Mouse (Mus musculus): ENCODE results near the gene 2200002D01Rik.
"Not testable (repeated sequence)": the region's sequence is repeated elsewhere in the genome, so short reads cannot be mapped to it uniquely, and the experiment has no call there.

The 2200002D01Rik gene

DNA sequence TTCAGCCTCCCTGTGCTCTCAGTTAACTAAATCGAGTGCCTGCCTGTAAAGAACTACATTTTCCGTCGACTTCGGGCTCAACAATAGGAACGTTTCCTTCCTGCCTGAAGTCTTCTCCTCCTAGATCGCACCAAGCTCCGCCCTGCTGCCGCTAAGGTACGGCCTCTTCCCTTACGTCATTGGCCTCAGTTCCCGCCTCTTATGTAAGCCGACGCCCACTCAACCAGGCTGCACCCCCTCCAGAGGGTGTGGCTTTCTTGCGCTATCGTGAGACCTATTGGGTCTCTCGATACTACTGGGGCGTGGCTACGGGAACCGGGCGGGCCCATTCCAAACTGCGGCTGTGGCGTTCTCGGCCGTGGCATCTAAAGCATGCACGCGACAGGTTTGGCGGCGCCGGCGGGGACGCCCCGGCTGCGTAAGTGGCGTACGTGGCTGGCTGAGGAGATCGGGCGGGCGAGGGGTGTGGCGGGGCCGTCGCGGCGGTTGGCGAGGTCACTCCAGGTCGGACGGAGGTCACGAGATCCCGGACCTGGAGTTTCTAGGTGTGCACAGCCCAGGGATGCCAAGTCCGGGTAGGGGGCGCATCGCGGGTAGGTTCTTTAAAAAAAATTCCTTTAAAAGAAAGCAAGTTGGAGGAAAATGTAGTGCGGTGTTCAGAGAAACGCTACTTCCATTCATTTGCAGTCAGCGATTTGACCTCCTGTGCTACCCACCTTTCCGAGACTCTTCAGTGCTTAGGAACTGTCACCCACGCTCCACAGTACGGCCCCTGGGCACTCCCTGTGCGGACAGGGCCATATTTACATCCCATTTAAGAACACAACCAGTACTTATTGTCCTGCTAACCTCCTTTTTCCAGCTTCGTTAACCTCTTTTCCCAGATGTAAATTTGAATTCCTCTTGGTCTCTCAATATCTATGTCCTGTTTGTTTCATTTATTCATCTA is 10.0 kb downstream of the 2200002D01Rik start, which contains the start of gene Yif1b:
Gene Yif1b, plus strand, starts transcription at position 311 of the 949 bp plus-strand sequence.
- DNase-seq (ENCODE audit: low read depth, low spot score), result peak; percentile 97

DNA sequence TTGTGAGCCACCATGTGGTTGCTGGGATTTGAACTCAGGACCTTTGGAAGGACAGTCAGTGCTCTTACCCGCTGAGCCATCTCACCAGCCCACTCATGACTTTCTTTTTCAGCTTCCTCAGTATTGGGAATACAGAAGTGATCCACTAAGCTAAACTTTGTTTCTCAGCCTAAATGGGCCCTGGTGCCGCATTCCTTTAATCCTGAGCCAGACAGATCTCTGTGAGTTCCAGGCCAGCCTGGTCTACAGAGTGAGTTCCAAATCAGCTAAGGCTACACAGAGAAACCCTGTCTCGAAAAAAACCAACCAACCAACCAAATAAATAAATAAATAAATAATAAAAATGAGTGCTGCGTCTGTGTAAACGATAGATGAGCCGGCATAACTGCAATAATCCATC is 10.7 kb downstream of the 2200002D01Rik start:
- DNase-seq (ENCODE audit: low read depth, low spot score), result not testable (repeated sequence)

DNA sequence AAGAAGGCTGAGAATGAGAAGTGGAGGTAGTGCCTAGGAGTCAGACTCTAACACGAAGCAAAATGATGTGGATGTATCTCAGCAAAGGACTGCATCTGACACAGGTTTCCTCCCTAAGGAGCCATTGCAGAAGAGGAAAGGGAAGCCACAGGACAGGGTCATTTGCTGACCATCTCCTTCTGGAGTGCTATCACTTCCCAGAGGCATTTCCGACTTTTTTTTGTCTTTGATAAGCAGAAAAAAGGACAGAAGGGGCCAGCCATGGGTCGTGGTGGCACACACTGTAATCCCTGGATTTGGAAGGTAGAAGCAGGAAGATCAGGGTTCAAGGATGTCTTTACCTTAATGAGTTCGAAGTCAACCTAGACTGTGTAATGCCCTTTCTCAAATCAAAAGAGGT is 11.7 kb downstream of the 2200002D01Rik start:
- no peak for DNase-seq (ENCODE audit: low read depth, low spot score)

DNA sequence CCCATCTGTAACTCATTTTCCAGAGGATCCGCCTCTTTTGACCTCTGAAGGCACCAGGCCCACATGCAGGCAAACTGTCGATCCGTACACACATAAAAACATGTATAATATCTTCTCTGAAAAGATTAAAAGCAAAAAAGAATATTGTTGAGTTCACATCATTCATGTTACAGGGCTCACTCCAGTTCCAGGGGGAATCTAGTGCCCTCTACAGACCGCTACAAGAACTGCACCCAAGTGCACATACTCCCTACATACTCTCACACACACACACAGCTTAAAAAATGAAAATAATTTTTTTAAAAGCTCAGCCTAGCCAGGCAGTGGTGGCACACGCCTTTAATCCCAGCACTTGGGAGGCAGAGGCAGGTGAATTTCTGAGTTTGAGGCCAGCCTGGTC is 13.6 kb downstream of the 2200002D01Rik start:
- no peak for DNase-seq (ENCODE audit: low read depth, low spot score)

DNA sequence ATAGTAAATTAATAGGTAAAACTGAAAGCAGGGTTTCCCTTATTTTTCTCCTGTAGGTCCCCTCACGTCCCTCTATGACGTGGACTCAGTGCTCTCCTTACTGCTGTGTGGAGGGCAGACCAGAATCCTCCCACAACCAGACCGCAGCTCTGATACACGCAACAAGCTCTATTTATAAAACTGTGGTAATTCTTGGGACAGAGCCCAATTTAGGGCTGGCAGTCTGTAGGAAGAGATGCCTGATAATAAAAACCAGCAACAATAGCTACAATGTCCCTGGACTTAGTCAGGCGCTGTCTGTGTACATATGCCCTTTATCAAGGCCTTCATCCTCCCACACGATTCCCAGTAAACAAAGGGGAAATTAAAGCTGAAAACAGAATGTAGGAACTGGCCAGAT is 14.5 kb downstream of the 2200002D01Rik start:
- no peak for DNase-seq (ENCODE audit: low read depth, low spot score)

DNA sequence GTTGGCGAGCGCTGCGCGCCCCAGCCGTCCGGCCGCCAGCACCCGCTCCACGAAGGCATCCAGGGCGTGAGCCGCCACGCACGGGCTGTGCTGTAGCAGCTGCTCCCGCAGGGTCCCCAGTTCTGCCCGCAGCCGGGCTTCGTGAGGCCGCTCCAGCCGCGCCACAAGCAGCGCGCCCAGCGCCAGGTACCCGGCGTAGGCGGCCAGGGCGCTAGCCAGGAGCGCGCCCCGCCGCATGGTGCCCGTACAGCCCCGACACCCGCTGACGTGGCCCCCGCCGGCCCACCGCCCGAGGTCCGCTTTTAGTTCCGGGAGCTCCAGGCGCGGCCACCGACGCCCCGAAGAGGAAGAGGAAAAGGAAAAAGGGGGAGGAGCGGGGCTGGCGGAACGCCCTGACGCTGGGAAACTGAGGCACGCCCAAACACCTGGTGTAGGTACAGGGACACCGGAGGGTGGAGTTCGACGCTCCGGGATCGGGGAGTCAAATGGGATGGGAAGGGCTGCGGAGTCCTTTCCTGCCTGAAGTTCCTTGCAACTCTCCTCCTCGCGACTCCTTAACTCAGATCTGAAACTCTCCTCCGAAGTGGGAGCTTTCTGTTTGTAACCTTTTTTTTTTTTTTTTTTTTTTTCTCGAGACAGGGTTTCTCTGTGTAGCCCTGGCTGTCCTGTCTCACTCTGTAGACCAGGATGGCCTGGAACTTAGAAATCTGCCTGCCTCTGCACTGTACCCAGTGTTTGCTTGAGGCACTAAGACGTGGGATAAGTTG is 15.8 kb downstream of the 2200002D01Rik start, which contains the start of gene Kcnk6:
Gene Kcnk6, minus strand, starts transcription at position 269 of the 767 bp plus-strand sequence.
- DNase-seq (ENCODE audit: low read depth, low spot score), result no peak

DNA sequence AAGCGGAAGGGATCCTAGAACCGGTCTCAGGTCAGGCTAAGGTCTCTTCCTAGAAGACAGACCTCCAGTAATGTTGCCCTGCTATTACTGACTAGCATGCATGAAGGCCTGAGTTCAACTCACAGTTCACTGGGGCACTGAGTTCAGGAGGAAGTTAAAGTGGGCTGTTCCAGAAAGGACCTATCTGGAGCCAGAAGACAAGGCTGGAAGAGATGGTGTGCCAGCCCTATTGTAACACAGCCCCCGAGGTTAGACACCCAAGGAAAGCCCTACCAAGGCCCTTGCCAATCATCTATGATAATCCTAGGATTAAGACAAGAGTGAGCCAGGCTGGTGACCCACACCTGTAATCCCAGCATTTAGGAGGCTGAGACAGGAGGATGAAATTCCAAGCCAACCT is 16.7 kb downstream of the 2200002D01Rik start:
- no peak for DNase-seq (ENCODE audit: low read depth, low spot score)

DNA sequence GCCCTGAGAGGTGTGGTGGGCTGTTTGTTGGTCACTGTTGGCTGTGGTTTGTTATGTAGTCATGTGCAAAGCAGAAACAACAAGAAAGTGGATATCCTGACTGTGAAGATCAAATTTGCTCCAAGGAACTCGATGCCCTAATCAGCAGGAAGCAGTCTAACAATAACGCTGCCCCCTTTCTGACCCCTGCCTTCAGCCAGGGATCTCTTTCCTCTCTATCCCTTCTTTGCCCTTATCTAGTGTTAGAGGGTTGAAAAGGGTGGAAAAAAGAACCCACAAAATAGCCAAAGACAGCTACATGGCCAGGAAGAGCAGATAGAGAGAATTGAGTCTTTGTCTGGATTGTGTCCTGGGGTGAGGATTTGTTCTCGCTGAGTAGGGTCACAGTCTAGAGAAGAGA is 17.7 kb downstream of the 2200002D01Rik start:
- no peak for DNase-seq (ENCODE audit: low read depth, low spot score)

DNA sequence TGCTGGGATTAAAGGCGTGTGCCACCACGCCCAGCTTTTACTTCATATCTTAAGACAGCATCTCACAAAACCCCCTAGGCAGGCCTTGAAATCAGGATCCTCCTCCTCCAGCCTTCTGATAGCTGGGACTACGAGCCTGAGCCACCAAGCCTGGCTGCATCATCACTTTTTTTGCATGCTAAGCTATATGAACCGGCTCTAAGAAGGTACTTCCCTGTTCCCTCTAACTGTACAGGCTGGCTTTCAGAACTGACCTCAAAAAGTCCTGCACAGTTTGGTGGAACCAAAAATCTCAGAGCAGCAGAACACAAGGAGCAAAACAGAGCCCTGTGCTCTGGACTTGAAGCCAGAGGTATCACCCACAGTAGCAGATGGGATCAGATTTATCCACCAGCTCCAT is 20.1 kb downstream of the 2200002D01Rik start:
- DNase-seq (ENCODE audit: low read depth, low spot score), result no peak

DNA sequence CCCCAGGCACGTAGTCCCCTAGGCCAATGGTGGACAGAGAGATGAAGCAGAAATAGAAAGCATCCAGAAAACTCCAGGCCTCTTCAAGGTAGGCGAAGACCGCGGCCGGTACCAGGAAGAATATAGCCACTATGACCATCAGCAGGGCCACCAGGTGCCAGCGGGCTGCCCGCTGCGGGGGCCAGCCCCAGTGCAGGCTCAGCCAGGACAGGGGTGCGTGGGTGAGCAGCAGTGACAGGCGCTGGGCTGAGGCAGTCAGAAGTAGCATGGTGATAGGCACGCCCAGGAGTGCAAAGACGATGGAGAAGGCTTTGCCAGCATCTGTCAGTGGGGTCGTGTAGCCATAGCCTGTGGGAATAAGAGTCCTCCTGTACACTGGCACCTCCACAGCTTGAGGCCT is 22.7 kb downstream of the 2200002D01Rik start:
- DNase-seq (ENCODE audit: low read depth, low spot score), result no peak

DNA sequence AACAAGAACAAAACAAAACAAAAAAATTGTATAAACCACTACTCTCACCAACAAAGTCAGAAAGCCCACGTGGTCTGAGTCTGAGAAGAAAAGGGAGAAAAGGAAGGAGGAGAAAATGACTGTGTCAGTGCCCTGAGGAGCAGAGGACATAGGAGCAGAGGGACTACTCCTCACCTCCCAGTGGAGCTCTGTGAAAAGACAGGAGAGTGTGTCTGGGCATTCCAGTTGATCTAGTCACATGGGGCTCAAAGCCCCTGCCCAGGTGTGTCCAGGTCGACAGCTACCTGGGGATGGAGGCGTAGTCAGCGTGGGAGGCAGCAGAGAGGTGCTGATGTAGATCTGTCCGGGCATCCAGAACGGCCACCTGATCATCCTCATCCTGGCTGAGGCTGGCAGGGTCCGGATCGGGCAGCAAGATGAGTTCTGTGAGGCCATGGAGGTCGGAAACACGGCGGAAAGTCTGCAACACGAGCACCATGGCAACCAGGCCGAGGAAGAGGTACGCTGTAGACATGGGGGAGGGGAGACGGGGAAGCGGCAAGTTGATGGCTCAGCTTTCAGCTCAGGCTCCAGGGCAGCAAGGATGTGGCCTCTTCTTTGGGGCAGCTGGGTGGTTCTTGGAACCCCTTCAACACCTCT is 23.4 kb downstream of the 2200002D01Rik start:
- no peak for DNase-seq (ENCODE audit: low read depth, low spot score)

DNA sequence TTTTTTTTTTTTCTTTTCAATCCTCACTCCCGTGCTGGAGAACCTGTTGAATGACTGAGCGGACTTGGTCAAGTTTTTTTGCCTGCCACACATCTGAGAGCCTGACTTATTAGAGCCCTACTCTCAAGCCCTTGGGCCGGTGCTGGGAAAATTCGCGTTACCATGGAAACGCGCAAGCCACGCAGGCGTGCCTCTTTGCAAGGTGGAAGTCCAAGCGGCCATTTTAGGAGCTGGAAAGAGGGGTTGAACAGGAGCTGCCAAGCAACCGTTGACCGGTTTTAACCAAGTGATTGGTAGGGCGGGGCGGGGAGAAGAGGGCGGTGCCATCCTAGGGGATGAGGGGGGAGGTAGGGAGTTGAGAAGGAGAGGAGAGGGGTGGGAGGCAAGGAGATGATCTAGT is 33.4 kb downstream of the 2200002D01Rik start:
- no peak for DNase-seq (ENCODE audit: low read depth, low spot score)

DNA sequence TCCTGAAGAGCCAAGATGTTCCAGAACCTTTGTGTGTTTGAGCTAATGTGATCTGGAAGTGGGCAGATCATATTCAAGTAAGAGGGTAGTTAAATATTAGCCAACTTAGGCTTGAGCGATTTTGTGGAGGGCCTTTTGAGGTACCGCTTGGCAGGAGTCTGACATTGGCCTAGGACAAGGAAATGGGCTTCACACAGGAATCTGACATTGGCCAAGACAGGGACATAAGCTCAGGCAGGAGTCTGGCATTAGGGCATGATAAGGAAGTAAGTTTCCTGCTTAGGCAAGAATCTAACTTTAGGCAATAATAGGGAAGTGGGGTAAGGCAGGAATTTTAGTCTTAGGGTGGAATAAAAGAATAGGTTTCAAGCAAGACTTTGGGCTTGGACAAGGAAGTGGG is 34.0 kb downstream of the 2200002D01Rik start:
- no peak for DNase-seq (ENCODE audit: low read depth, low spot score)

DNA sequence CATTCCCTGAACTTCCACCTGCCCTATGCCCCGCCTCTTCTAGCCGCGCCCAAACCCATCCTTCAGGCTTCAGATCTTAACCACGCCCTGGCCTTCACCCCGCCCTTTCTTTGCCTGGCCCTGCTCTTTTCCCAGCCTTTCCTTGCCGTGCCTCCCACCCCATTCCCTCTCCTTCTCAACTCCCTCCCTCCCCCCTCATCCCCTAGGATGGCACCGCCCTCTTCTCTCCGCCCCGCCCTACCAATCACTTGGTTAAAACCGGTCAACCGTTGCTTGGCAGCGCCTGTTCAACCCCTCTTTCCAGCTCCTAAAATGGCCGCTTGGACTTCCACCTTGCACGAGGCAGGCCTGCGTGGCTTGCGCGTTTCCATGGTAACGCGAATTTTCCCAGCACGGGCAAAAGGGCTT is 34.6 kb downstream of the 2200002D01Rik start, which contains the start of gene Catsperg1:
Gene Catsperg1, minus strand, starts transcription at position 361 of the 408 bp plus-strand sequence.
- DNase-seq (ENCODE audit: low read depth, low spot score), result peak; percentile 95

DNA sequence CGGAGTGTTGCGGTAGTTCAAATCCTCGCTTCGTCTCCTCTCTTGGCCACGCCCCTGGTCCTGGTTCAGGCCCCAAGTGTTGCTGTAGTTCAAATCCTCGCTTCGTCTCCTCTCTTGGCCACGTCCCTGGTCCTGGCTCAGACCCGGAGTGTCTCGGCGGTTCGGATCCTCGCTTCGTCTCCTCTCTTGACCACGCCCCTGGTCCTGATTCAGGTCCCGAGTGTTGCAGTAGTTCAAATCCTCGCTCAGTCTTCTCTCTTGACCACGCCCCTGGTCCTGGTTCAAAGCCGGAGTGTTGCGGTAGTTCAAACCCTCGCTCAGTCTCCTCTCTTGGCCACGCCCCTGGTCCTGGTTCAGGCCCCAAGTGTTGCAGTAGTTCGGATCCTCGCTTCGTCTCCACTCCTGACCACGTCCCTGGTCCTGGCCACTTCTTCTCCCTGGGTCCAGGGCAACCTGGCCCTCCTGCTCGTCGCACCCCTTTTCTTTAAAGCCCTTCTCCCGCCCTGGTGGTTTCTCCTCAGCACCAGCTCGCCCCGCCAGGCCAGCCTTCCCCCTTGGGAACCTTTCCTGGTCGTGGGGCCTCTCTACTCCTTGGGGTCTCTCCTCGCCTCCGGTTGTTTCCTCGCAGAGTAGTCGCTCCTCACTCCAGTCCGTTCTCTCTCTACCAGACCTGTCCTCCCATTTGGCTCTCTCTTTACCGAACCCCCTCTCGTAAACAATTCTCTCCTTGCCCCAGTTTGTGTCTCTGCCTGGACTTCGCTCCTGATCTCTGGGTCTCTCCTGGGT is 35.3 kb downstream of the 2200002D01Rik start:
- DNase-seq (ENCODE audit: low read depth, low spot score), result not testable (repeated sequence)

DNA sequence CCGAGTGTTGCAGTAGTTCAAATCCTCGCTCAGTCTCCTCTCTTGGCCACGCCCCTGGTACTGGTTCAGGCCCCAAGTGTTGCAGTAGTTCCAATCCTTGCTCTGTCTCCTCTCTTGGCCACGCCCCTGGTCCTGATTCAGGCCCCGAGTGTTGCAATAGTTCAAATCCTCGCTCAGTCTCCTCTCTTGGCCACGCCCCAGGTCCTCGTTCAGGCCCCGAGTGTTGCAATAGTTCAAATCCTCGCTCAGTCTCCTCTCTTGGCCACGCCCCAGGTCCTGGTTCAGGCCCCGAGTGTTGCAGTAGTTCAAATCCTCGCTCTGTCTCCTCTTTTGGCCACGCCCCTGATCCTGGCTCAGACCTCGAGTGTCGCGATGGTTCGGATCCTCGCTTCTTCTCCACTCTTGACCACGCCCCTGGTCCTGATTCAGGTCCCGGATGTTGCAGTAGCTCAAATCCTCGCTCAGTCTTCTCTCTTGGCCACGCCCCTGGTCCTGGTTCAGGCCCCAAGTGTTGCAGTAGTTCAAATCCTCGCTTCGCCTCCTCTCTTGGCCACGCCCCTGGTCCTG is 36.0 kb downstream of the 2200002D01Rik start:
- DNase-seq (ENCODE audit: low read depth, low spot score), result peak; percentile 95

DNA sequence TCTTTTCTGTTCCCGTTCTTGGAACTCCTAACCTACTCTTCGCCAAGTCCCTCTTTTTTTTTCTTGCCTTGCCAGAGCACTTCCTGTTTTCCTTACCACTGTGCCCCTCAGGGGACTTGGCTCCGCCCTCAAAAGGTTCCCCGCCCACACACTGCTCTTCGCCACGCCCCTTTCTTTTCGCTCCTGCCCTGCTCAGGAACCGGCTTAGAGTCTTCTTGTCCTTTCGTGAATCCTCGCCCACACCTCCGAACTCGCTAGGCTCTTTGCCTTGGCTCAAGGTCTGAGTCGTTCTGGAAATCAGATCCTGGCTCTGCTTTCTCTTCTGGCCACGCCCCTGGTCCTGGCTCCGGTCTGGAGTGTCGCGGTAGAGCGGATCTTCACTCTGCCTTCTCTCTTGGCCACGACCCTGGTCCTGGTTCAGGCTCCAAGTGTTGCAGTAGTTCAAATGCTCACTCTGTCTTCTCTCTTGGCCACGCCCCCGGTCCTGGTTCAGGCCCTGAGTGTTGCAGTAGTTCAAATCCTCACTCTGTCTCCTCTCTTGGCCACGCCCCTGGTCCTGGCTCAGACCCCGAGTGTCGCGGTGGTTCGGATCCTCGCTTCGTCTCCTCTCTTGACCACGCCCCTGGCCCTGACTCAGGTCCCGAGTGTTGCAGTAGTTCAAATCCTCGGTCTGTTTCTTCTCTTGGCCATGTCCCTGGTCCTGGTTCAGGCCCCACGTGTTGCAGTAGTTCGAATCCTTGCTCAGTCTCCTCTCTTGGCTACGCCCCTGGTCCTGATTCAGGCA is 36.7 kb downstream of the 2200002D01Rik start:
- peak; percentile 74 for DNase-seq (ENCODE audit: low read depth, low spot score)

DNA sequence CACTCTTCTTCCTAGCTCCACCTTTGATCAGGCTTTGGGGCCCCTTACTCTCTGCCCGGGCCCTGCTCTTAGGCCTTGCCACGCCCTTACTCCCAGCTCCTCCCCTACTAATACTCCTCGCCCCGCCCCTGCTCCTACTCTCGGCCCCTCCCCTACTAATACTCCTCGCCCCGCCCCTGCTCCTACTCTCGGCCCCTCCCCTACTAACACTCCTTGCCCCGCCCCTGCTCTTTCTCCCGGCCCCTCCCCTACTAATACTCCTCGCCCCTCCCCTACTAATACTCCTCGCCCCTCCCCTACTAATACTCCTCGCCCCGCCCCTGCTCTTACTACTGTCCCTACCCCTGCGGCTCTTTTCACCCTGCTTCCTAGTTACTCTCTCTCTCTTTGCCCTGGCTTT is 37.3 kb downstream of the 2200002D01Rik start:
- DNase-seq (ENCODE audit: low read depth, low spot score), result not testable (repeated sequence)

DNA sequence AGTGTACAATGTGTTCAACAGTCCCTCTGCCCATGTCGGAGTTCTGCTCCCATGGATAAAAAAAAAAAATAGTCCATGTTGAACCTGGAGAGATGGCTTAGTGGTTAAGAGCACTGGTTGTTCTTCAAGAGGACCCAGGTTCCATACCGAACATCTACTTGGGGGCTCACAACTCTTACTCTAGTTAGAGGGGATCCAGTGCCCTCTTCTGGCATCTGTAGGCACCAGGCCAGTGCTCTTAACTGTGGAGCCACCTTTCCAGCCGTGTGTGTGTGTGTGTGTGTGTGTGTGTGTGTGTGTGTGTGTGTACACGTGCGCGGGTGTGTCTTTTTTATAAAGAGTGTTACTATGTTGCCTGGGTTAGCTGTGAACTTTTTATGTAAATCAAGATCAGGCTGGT is 45.7 kb downstream of the 2200002D01Rik start:
- no peak for DNase-seq (ENCODE audit: low read depth, low spot score)

All from WW6 (cell line).